Mouse (Mus musculus) spleen, adult 2 months (tissue): Measurements from ENCODE around the gene Cacng7. TPM values are rescaled to one million over a fixed set of nuclear protein-coding genes. Genes with fewer than 3 reads are reported as not detected.

Experiments
- DNase-seq, 2 experiments: peaks; one replicate each; pipeline versions ENCODE4 v3.0.0 to v3.0.0-alpha.2; 2012 to 2021; ENCODE audit warnings: low spot score in 2 of 2, low read depth in 1 of 2
- H3K27ac ChIP-seq: fragments of 200-500 bp; 2 replicates; pipeline ENCODE4 v1.5.1; 2012; ENCODE audit warnings: low read length, inconsistent platforms; ENCODE audit not compliant: insufficient read depth
- H3K27me3 ChIP-seq: fragments of 200-500 bp; 2 replicates; pipeline ENCODE4 v1.6.1; 2012; ENCODE audit warnings: mild to moderate bottlenecking, moderate library complexity, low read length, inconsistent platforms; ENCODE audit not compliant: control insufficient read depth, insufficient read depth
- H3K36me3 ChIP-seq: fragments of 200-500 bp; 2 replicates; pipeline ENCODE4 v1.6.1; 2012; ENCODE audit warnings: mild to moderate bottlenecking, low read length, inconsistent platforms; ENCODE audit not compliant: control insufficient read depth, insufficient read depth
- H3K4me1 ChIP-seq: fragments of 200-500 bp; 2 replicates; pipeline ENCODE4 v1.6.1; 2011; ENCODE audit warnings: inconsistent platforms; ENCODE audit not compliant: control insufficient read depth, insufficient read depth, insufficient read length
- H3K4me3 ChIP-seq: fragments of 200-500 bp; 2 replicates; pipeline ENCODE4 v1.5.1; 2011; ENCODE audit warnings: mild to moderate bottlenecking, inconsistent platforms; ENCODE audit not compliant: insufficient read depth, insufficient read length; ENCODE audit errors: extremely low read depth
- CTCF ChIP-seq: fragments of 200-500 bp; IDR thresholded peaks from 2 replicates; pipeline ENCODE4 v1.5.1; 2011; ENCODE audit warnings: mild to moderate bottlenecking, inconsistent platforms; ENCODE audit not compliant: insufficient read depth, insufficient read length, insufficient replicate concordance; ENCODE audit errors: extremely low read depth
- POLR2A ChIP-seq: fragments of 200-500 bp; IDR thresholded peaks from 2 replicates; pipeline ENCODE4 v1.6.1; 2011; ENCODE audit warnings: low read depth, low read length, inconsistent platforms
- WGBS: fragments of 180-500 bp; shearing (Covaris S2); methylation state at CpG from one replicate; pipeline ENCODE4 v1.1.7; 2018; 5-methylcytosine and 5-hydroxymethylcytosine counted together
- polyA plus RNA-seq: library from polyadenylated mRNA; depleted of rRNA; stranded (reverse); fragments of >200 nt; gene quantifications from 2 replicates; pipeline ENCODE4 v1.2.3, GENCODE M21; 2012

The Cacng7 gene
- polyA plus RNA-seq, 1 experiment, result 1.1 TPM

DNA sequence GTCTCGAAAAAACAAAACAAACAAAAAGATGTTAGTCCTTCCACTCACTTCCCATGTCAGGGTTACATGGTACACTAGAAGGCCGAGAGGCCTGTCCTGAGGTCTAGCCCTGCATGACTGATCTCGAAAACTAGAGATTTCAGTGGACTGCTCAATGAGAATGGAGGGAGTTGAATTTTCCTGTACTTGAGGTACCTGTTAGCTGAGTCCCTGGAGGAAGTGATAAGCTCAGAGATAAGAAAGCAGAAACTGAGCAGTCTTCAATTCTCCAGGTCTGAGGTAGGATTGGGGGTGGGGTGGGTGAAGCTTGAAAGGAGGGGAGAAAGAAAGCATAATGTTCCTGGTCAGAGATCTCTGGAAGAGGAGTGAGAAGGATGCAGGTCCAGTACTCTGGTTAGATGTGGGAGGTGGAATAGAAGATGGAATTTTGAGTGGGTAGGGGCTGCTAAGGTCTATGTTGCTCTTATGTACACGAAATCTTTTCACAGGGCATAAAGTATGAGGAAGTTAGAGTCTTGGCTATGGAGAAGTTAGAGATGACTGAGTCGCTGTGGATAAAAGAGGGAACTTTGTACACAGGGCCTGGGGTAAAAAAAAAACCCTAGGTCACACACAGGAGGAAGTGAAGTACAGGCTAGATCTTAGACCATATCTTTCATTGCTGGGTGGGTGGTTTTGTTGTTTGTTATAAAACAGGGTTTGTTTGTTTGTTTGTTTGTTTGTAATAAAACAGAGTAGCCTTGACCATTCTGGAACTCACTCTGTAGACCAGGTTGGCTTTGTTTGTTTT lies 37.2 kb upstream of the Cacng7 start:
- Histone ChIP-seq H3K4me1 (peaks cover 17% of the 10 kb centered on the region; the same call in 1 of the 2 replicates), H3K4me3 (no peak overlapping the region), H3K27ac (peak overlapping the region; percentile 50; the same call in 1 of the 2 replicates), H3K36me3 (peaks cover 13% of the 10 kb centered on the region), H3K27me3 (no peaks in the 10 kb centered on the region)
- TF ChIP-seq CTCF (no peak), POLR2A (no peak)
- DNase-seq, result no peak
- WGBS, result 44% methylated on average over 5 of the region's 5 CpGs

DNA sequence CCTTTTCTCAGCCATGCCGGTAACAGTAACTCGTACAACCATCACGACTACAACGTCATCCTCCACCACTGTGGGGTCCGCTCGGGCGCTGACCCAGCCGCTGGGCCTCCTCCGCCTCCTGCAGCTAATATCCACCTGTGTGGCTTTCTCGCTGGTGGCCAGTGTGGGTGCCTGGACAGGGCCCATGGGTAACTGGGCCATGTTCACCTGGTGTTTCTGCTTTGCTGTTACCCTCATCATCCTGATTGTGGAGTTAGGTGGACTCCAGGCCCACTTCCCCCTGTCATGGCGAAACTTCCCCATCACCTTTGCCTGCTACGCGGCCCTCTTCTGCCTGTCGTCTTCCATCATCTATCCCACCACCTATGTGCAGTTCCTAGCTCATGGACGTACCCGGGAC lies 36.0 kb upstream of the Cacng7 start:
- Histone ChIP-seq H3K27ac (no peak overlapping the region), H3K4me3 (no peak overlapping the region), H3K27me3 (no peaks in the 10 kb centered on the region), H3K4me1 (peaks cover 12% of the 10 kb centered on the region; the same call in 1 of the 2 replicates), H3K36me3 (peaks cover 13% of the 10 kb centered on the region)
- TF ChIP-seq CTCF, result no peak
- no peak for TF ChIP-seq POLR2A
- 92% methylated on average over 16 of the region's 16 CpGs for WGBS
- no peak for DNase-seq

DNA sequence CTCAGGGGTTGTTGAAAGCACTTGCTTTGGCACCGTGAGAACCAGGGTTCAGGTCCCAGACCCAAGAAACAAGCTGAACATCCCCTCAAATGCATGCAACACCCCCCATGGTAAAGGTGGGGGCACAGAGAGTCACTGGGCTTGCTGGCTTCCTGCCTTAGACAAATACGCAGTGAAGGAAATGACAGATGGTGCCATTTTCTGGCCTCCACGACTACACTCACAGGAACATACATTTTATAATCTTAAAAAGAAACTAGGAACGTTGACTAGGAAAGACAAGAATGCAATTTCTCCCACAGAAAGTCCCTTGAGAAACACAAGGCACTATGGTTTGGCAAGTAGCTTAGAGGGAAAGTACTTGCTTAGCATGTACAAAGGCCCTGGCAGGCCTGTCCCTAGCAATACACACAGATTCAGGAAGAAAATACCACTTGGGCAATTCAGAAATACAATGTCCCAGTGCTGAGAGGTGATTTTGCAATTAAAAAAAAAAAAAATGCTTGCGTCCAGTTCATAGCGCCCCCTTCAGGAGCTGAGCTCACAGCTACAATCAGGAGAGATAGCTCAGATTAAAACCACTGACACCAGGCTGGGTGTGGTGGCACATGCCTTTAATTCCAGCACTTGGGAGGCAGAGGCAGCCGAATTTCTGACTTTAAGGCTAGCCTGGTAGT lies 32.7 kb upstream of the Cacng7 start:
- WGBS, result 60% methylated on average over 7 of the region's 7 CpGs
- Histone ChIP-seq H3K4me1 (peaks cover 18% of the 10 kb centered on the region; the same call in 1 of the 2 replicates), H3K27ac (no peak overlapping the region), H3K27me3 (peaks cover 5% of the 10 kb centered on the region), H3K4me3 (no peak overlapping the region), H3K36me3 (peaks cover 13% of the 10 kb centered on the region)
- TF ChIP-seq CTCF, result no peak
- no peak for TF ChIP-seq POLR2A
- DNase-seq, result no peak

DNA sequence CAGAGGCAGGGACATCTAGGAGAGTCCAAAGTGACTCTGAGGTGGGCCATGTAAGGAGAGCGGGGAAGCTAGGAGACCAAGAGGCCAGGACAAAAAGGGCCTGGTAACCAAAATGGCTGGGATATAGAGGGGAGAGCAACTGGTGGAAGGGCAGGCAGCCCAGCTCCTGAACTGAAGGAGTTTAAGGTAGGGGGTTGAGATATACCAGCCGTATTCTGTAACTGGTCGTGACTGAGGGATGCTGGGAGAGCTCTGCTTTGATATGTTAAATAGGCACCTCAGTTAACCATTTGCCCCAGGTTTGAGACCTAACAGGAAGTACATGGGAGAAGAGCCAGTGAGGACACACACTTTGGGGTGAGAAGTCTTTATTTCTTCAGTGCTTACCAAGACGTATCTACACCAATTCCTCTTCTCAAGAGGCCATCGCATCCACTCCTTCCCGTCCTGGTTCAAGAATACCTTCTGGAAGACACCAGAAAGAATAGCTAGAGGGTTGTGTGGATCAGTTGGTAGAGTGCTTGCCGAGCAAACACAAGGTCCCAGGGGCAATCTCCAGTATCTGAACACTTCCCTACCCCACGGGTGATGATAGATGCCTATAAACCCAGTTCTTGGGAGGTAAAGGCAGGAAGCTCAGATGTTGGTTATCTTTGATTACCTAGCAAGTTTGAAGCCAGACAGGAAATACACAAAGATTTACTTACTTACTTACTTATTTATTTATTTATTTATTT lies 31.7 kb upstream of the Cacng7 start:
- TF ChIP-seq POLR2A (no peak), CTCF (no peak)
- Histone ChIP-seq H3K4me3 (no peak overlapping the region), H3K27me3 (peaks cover 5% of the 10 kb centered on the region), H3K4me1 (peaks cover 17% of the 10 kb centered on the region; the same call in 1 of the 2 replicates), H3K27ac (no peak overlapping the region), H3K36me3 (peaks cover 13% of the 10 kb centered on the region)
- WGBS, result 72% methylated on average over 8 of the region's 8 CpGs
- no peak for DNase-seq

DNA sequence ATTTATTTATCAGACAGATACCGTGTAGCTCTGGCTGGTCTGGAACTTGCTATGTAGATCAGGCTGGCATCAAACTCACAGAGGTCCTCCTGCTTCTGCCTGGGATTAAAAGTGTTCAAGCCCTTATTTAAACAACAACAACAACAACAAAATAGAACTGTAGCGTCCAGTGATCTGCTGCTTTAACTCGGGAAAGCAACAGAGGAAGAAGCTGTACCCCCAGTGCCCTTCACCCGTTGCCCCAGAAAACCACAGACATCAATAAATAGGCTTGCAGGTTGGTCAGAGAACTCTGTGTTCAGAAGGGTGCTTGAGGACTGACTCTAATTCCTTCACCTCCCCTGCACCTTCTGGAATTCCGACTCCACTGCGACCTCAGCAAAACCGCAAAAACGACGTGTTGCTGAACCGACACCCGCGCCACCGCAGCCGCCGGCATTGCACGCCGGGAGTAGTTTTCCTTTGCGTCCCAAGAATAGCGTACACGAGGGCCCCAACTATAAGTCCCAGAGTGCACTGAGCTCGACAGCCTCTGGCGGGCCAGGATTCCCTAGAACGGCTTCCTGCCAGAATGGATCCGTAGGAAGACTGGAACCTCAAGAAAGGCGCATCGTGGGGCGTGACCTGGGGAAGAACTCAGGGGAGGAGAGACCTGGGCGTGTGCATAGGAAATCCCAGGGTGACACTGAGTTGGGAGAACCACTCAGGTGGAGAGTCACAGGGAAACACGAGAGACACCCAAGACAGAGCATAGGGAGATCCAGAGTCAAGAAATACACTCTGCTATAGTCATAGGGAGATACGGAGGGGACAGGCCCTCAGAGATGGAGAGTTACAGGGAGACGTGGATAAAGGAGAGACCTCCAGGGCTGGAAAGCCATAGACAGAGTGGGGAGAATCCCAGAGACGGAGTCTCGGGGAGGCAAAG lies 30.9 kb upstream of the Cacng7 start:
- Histone ChIP-seq H3K27me3 (peaks cover 5% of the 10 kb centered on the region), H3K36me3 (peaks cover 12% of the 10 kb centered on the region), H3K4me1 (peaks cover 15% of the 10 kb centered on the region; the same call in 1 of the 2 replicates), H3K27ac (no peak overlapping the region), H3K4me3 (peak overlapping the region; percentile 34)
- WGBS, result 8% methylated on average over 33 of the region's 33 CpGs
- DNase-seq, result no peak
- TF ChIP-seq POLR2A (no peak), CTCF (no peak)

DNA sequence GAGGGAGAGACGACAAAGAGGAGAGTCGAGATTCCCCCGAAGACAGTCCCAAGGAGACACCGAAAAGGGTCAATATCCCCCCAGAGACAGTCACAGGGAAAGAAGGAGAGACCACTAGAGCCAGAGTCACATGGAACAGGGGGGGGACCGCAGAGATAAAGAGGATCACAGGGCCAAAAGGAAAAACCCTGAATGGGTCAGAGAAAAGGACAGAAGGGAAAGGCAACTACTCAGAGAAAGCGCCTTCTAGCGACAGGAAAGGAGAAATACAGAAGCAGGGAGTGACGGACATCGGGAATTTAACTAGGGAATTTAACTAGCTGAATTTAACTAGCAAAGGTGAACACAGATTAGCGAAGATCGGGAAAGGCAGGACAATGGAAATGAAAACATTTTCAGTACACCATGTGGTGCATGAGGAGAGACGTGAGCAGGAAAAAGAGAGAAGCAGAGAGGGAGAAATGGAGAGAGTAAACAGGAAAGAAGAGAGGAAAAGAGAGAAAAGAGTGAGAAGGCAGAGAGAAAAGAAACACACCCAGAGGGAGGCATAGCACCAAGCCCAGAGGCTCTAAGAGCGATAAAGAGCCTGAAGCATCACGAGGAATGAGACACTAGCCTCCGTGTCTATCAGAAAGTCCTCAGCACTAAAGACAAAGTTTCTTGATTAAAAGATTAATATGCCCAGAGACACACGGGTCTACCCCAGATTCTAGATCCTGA lies 30.0 kb upstream of the Cacng7 start:
- DNase-seq, result no peak
- Histone ChIP-seq H3K4me1 (peaks cover 15% of the 10 kb centered on the region; the same call in 1 of the 2 replicates), H3K36me3 (peaks cover 7% of the 10 kb centered on the region), H3K27me3 (peaks cover 5% of the 10 kb centered on the region), H3K4me3 (peak overlapping the region; percentile 46), H3K27ac (no peak overlapping the region)
- 4% methylated on average over 16 of the region's 16 CpGs for WGBS
- TF ChIP-seq CTCF, result no peak
- TF ChIP-seq POLR2A, result no peak
